Mouse (Mus musculus): Measurements from ENCODE around the gene Olfr193.
"Not testable (repeated sequence)": the region's sequence is repeated elsewhere in the genome, so short reads cannot be mapped to it uniquely, and the experiment has no call there.

The Olfr193 gene

DNA sequence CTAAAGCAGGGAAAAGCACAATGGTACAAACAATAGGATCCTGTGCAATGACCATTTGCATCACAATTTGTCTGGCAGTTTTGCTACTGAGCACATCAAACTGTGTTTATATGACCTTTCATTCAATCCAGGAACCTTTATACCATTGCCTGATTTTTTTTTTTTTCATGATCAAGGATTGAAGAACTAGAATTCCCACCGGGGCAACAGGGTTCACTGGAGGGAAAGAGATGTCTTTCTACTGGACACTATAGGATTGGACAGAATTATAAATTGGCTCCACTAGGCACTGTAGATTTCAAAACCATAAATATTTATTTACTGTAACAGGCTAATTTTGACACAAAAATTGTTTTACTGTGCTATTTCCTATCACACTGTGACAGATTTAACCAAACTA is at the start of gene Olfr193:
Olfr193 (minus strand) TSS at position 101 of the 400 bp plus-strand sequence.
- no peak for DNase-seq (ENCODE audit: extremely low read depth, low read depth, low spot score)

DNA sequence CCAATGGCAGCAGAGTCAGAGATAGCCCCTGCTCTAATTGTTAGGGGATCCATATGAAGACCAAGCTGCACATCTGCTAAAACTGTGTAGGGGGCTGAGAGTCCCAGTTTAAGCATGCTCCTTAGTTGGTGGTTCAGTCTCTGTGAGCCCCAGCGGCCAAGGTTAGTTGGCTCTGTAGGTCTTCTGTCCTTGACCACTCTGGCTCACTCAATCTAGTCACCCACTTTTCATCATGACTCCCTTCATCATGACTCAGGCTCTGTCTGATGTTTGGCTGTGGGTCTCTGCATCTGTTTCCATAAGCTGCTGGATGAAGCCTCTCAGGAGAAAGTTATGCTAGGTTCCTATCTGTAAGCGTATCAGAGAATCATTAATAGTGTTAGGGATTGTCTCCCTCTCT is 40.3 kb upstream of the Olfr193 start:
- DNase-seq (ENCODE audit: extremely low read depth, low read depth, low spot score): no peak

DNA sequence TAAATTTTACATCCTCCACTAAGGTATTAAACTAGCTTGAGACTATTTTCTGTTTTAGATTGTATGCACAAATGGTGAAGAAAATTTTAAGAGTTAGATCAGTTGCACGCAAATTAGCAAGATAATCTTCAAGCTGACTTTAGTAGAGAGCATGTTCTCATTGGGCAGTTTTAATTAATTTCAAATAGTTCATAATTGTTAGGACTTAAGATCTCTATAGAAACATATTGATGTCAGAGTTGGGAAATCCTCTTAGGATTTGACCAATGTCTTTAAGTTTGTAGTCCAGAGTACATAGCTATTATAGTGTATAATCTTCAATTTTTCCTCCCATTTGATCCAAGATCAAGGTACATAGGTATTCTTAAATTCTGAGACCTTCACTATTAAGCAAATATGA is 35.1 kb upstream of the Olfr193 start, which contains the start of gene Olfr195:
Olfr195 (plus strand) TSS at position 301 of the 400 bp plus-strand sequence.
- no peak for DNase-seq (ENCODE audit: extremely low read depth, low read depth, low spot score)

DNA sequence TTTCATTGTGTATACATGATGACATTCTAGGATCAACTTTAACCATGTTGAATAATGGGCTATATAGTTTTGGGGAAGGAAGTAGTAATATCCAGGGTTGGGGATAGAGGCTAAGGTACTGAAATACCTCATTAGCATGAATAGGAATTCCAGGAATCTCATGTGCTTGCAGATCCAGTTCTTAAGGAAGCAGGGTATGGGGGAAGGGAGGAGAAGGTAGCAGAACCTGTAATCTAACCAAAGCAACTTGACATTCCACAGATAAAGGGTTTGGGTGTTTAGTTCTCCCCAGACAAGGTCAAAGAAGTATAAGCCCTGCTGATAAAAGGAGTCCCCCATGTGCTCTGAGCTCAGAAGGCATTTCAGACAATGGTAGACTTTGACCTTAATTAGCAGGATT is 29.4 kb upstream of the Olfr193 start:
- DNase-seq (ENCODE audit: extremely low read depth, low read depth, low spot score): no peak

DNA sequence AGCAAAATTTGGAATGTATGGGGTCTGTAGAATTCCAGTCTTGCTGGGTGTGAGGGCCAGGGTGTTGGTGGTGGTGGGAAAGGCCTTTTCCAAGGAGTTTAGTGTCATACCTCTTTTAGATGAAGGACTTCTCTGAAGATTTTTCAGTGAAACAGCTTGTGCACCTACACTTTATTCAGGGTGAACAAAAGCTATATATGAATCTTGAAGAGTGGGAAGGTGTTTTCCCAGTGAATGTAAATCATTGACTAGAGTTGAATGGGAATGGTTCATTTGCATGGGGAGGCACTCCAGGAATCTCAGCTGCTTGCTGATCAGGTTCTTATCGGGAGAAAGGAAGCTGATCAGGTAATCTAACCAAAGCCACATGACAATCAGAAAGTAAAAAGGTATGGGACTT is 19.1 kb upstream of the Olfr193 start:
- DNase-seq (ENCODE audit: extremely low read depth, low read depth, low spot score): no peak

DNA sequence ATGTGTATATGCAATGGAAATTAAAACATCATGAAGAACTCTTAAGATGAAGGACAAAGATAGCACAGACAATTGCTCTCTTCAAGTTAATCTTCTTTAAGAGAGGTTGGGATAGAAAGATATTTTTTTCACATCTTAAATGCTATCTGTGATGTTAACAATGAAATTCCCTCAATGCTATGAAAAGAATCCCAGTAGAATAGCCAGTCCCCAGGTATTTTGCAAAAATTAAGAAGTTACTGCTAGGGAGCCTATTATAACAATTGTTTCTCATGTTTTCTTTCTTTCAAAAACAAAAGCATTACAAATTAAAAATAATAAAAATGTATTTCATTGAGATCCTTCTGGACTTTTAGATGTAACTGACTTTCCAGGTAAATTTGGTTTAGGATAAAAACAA is 9.3 kb upstream of the Olfr193 start, which contains the start of gene Olfr194:
Olfr194 (minus strand) TSS at position 101 of the 400 bp plus-strand sequence.
- no peak for DNase-seq (ENCODE audit: extremely low read depth, low read depth, low spot score)

DNA sequence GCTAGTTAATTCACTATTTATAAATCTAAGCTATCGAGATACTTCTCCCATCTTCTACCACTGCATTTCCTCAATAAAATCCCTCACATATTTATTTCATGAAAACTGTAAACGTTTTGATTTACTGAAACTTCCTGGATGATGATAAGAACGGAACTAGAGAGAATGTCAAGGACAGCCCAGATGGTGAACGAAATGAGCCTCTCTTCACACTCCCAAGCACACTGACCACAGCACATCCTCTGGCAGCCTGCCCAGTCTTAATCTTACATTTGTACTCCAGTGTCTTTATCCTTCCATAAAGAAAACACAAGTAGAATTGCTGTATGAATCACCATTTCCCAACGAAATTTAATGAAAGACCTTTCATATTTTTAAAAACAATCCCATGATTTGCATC is 3.2 kb downstream of the Olfr193 start:
- not testable (repeated sequence) for DNase-seq (ENCODE audit: extremely low read depth, low read depth, low spot score)

DNA sequence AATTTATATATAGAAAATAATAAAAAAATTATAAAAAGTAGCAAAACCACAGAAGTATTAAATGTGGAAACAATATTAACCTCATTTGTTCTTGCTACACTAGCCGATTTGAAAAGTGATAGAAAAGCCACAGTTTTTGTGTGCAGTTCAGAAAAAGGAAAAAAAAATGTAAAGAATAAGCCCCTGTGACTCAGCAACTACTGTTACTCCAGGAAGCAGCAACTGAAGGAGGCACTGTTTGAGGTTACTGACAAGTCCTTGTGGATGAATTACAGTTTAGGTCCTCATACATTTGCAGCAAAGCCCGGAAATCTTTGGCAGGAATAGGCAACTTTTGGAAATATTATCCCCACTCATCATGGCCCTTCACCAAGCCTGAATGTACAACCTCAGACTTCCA is 6.4 kb downstream of the Olfr193 start:
- no peak for DNase-seq (ENCODE audit: extremely low read depth, low read depth, low spot score)

DNA sequence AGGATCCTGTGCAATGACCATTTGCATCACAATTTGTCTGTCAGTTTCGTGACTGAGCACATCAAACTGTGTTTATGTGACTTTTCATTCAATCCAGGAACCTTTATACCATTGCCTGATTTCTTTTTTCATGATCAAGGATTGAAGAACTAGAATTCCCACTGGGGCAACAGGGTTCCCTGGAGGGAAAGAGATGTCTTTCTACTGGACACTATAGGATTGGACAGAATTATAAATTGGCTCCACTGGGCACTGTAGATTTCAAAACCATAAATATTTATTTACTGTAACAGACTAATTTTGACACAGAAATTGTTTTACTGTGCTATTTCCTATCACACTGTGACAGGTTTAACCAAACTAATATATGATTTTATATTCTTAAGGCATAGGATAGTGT is 22.0 kb downstream of the Olfr193 start, which contains the start of gene Olfr191:
Olfr191 (minus strand) TSS at position 101 of the 400 bp plus-strand sequence.
- DNase-seq (ENCODE audit: extremely low read depth, low read depth, low spot score): not testable (repeated sequence)

DNA sequence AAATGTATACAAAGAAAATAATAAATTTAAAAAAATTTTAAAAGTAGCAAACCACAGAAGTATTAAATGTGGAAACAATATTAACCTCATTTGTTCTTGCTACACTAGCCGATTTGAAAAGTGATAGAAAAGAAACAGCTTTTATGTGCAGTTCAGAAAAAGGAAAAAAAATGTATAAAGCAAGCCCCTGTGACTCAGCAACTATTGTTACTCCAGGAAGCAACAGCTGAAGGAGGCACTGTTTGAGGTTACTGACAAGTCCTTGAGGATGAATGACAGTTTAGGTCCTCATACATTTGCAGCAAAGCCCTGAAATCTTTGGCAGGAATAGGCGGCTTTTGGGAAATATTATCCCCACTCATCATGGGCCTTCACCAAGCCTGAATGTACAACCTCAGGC is 30.6 kb downstream of the Olfr193 start:
- DNase-seq (ENCODE audit: extremely low read depth, low read depth, low spot score): not testable (repeated sequence)

DNA sequence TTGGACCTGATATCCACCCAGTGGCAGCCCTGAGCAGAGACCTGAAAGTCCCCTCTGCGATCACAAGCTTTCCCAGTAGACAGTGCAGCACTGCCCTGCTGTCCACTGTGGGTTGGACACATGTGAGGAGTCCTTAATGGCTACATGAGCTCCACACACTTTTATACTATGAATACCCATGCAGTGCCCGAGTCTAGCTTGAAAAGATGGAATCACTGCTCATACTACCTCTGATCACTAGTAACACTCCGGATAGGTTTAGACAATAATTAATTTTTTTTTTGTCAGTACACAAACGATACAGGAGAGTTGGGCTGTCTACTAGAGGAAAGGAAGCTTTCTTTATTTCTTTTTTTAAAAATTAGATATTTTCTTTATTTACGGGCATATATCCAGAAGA is 33.8 kb downstream of the Olfr193 start, which contains the start of gene Olfr190:
Olfr190 (minus strand) TSS at position 101 of the 400 bp plus-strand sequence.
- DNase-seq (ENCODE audit: extremely low read depth, low read depth, low spot score): no peak

DNA sequence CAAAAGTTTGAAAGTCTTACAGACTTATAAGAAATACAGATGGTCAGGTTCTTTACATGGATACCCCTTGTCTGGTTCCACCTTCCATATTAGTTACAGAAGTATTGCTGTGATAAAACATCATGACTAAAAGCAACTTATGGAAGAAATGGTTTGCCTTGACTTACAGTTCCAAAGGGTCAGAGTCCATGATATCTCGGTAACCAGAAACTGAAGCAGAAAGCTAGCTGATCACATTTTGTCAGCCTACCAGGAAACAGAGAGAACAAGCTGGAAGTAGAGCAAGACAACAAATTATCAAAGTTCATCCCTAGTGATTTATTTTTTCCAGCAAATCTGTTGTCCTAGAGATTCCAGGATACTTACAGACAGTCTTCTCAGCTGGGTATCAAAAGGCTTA is 38.2 kb downstream of the Olfr193 start:
- DNase-seq (ENCODE audit: extremely low read depth, low read depth, low spot score): no peak

DNA sequence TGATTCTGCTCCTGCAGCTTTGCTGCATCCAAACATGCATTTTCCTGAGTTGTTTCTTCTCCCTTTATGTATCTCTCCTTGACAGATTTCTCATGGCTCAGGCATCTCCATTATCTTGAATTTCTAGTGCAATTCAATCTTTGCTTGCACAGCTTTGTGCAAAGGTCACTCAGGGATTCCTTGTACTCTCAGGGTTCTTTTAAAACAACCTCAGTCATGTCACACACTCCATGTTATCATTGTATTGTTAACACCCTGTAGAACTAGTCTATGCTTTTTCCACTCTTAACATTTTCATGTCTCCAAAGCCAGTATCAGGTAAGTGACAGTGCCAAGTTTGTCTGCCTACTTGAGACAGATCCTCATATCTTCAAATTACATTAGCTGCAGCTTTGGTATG is 39.9 kb downstream of the Olfr193 start:
- DNase-seq (ENCODE audit: extremely low read depth, low read depth, low spot score): no peak

DNA sequence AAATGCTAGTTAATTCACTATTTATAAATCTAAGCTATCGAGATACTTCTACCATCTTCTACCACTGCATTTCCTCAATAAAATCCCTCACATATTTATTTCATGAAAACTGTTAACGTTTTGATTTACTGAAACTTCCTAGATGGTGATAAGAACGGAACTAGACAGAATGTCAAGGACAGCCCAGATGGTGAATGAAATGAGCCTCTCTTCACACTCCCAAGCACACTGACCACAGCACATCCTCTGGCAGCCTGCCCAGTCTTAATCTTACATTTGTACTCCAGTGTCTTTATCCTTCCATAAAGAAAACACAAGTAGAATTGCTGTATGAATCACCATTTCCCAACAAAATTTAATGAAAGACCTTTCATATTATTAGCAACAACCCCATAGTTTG is 49.3 kb downstream of the Olfr193 start:
- not testable (repeated sequence) for DNase-seq (ENCODE audit: extremely low read depth, low read depth, low spot score)
